Mouse (Mus musculus) CD4-positive helper T cell, adult 2 months (primary cell): Measurements from ENCODE around the gene Wee2.

ENCODE experiments used
- DNase-seq: peaks from one replicate; pipeline ENCODE4 v3.0.0-alpha.2; 2012; ENCODE audit warnings: low read depth, missing footprints, low spot score

Wee2 gene

GRCm38 (mm10) chr6:40438936-40439335 lies at the start of gene Wee2:
Gene Wee2, plus strand, starts transcription at chr6:40439088.
- DNase-seq = no peak

GRCm38 (mm10) chr6:40390975-40391374 lies 47.9 kb upstream of the Wee2 start:
- no peak for DNase-seq

DNA sequence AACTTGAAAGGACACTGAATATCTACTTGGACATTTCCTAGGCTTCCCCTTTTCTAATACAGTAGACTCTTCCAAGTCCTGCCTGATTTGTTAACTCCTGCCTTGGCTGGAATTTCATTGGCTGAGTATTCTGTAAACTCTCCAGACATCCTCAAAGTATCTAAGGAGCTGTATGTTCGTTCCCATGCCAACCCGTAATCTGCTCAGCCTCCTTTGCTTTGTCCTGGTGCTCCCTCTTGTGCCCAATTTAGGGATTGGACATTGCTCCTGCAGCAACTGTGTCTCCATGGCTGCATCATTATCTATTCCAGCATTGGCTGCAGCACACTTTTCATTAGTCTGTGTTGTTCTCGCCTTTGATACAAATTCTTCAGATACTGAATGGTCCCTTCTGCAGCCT lies 45.7 kb upstream of the Wee2 start:
- no peak for DNase-seq

- DNase-seq = no peak
Observed at GRCm38 (mm10) chr6:40402031-40402430, 36.9 kb upstream of the Wee2 start.

DNA sequence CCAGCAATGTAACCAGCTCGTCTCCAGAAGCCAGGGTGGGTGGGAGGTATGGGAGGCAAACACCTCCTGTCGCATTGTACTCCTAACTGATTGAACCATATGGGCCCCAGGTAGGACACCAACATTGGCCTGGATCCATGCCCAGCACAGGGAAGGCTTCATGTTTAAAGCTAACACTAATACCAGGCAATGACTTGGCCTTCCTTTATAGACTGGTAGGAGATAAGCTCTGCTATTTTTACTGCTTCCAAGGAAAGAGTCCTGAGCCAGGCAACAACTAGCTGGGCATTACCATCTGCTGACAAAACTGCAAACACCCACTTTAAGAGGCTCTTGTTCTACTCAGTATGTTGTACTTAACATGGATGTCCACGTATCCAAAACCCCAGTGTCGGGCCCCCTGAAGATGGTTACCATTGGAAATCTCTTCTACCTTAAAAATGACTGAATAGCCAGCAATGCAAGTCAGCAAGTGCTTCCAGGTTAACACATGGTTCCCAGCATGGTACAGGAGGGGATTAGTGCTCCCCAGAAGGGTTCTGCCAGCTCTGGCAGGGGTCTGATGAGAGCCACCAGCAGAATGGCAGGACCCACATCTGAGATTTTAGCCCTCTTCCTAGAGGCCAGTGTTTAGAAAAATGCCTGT lies 35.1 kb upstream of the Wee2 start:
- no peak for DNase-seq

- no peak for DNase-seq
Observed at GRCm38 (mm10) chr6:40411085-40411484, 27.8 kb upstream of the Wee2 start.

GRCm38 (mm10) chr6:40413046-40413445 lies 25.8 kb upstream of the Wee2 start:
- DNase-seq = no peak

DNA sequence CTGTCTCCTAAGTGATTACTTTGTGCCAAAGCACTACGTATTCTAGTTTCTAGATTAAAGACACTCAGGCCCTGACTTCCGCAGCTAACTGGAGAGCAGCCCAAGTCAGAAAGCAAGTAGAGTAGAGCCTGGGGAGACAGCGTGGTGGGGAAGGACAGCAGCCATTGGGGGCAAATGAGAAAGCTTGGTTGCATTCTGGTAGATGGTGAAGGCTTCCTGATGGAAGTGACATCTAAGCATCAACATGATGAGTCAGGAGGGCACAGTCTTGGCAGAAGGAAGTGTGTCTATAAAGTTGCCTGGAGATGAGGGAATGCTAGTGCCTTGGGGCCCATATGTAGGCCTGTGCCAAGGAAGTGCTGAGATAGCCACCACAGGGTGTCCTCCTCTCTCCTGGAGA lies 25.3 kb upstream of the Wee2 start:
- no peak for DNase-seq

DNA sequence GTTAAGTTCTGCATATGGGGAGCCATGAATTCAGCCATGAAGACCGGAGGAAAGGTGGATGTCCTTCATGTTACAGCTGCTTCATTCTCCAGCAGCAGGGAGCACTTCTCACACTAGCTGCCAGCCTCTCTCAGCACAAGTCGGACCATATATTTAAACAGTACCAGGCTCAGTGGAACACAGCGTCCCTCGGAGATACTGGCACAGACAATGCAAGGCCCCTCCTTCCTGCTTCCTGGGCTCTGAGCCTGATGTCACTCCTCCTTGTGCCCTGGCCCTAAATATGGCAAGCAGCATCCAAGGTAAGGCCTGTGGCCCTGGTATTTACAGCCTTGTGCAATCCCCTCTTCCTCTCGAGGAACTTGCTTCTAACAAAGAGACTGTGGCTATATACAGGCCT lies 23.1 kb upstream of the Wee2 start:
- no peak for DNase-seq

GRCm38 (mm10) chr6:40418386-40418785 lies 20.5 kb upstream of the Wee2 start:
- DNase-seq = no peak

GRCm38 (mm10) chr6:40421099-40421498 lies 17.8 kb upstream of the Wee2 start:
- no peak for DNase-seq

DNA sequence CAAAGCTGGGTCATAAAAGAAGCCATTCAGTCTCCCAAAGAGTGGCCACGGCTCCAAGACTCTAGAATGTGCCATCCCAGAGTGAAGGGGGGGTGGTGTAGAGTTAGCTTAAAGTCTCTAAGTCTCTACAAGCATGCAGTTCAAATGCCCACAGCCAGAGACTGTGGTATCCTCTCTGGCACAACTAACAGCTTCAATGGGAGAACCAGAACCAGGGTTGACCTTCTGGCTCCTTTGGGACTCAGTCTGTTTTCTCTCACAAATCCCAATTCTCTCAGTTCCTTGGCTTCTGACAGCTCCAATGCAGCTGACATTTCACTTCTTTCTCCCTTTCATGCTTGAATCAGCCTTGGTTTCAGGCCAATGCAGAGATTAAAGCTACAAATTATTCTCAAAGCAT lies 15.9 kb upstream of the Wee2 start:
- DNase-seq = no peak

DNA sequence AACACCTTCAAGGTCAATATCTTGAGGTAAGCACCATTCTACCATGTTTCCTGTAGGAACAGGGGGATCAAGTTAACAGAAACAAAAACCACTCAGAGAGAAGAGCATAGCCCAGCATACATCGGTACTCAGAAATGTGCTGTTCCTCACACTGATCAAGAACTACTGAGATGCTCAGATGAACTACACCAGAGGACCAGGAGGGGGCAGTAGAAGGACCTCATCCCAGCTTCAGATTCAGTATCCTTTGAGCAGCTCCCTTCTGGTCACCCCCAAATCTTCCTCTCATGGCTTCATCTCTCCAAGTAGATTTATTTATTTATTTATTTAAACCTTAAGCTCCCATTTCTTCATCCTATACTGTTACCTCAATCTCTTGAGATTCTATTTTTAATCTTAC lies 15.1 kb upstream of the Wee2 start:
- peak; percentile 63 for DNase-seq

GRCm38 (mm10) chr6:40427441-40427840 lies 11.4 kb upstream of the Wee2 start:
- DNase-seq = no peak

GRCm38 (mm10) chr6:40428696-40429095 lies 10.2 kb upstream of the Wee2 start:
- no peak for DNase-seq

DNA sequence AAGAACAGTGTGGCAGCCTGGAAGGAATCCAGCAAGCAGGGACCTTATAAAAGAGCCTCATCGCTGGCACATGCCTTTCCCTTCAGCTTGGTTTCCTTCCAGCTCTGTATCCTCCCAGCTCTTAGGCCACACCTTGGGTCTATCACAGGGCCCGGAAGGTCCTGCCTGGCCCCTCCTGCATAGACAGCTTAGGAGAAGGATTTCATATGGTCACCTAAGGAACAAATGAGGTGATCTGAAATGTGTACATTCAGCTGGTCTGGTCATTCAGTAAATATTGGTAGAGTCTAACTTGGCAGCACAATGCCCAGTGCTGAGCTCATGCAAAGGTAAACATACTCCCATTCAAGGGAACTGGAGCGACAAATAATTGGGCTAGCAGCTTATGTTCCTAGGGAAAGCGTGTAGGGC lies 9.4 kb upstream of the Wee2 start:
- DNase-seq = no peak

DNA sequence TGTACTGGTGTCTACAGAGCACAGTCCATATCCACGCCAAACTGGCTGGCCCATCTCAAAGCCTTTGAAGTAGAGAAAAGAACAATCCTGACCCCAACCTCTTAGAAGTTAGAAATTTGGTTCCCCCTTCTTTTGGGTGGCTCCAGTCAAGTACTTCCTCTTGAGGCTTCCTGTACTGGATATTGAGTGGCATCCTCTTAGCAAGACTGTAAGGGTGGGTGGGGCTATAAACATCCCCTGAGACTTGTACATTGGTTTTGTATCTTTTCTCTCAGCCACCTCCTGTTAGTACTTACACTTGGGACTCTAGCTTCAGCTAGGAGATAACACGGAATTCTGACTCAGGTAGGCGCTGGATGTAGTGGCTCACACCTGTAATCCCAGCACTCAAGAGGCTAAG lies 8.6 kb upstream of the Wee2 start:
- peak; percentile 10 for DNase-seq

DNA sequence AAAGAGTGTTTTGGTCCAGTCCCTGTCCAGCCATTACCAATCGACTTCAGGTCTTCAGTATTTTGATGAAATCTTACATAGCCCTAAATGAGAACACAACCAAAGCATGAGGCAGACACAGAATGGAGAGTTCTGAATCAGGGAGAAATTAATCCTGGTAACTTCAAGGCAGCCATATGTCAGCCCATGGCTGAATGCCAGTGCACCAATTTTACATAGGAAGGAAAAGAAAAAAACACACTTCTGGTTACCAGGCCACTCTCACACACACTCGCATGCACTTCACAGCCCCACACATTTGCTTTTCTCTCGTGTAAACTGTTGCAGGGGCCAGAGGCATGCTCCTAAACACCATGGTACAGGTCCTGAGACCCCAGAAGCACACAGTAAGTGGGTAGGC lies 8.0 kb upstream of the Wee2 start:
- DNase-seq = no peak

- no peak for DNase-seq
Observed at GRCm38 (mm10) chr6:40431356-40431755, 7.5 kb upstream of the Wee2 start.

- no peak for DNase-seq
Observed at GRCm38 (mm10) chr6:40431812-40432211, 7.1 kb upstream of the Wee2 start.

GRCm38 (mm10) chr6:40432346-40433275 lies 6.3 kb upstream of the Wee2 start:
- peak; percentile 44 for DNase-seq

- DNase-seq = no peak
Observed at GRCm38 (mm10) chr6:40434697-40435096, 4.2 kb upstream of the Wee2 start.
